Mouse (Mus musculus): ENCODE results near the gene Gata1.
"Not testable (repeated sequence)": the region's sequence is repeated elsewhere in the genome, so short reads cannot be mapped to it uniquely, and the experiment has no call there.

The Gata1 gene

GRCm38 (mm10) chrX:7977892-7978291 lies at the start of gene Gata1:
Gata1 (minus strand) TSS chrX:7978071.
- DNase-seq (ENCODE audit: low spot score in 2 of 2) = no peak

- DNase-seq (ENCODE audit: low spot score in 2 of 2) = no peak
Measured at GRCm38 (mm10) chrX:8026811-8027210, 48.9 kb upstream of the Gata1 start.

- DNase-seq (ENCODE audit: low spot score in 2 of 2) = no peak
Measured at GRCm38 (mm10) chrX:8024795-8025194, 46.9 kb upstream of the Gata1 start.

- DNase-seq (ENCODE audit: low spot score in 2 of 2) = no peak
Measured at GRCm38 (mm10) chrX:8020111-8020778, 42.4 kb upstream of the Gata1 start.

GRCm38 (mm10) chrX:8018286-8018685 lies 40.4 kb upstream of the Gata1 start, which contains the start of gene Glod5:
Glod5 (minus strand) TSS chrX:8018492.
- DNase-seq (ENCODE audit: low spot score in 2 of 2) = no peak

GRCm38 (mm10) chrX:8017142-8017541 lies 39.3 kb upstream of the Gata1 start:
- peak; percentile 4 to 13 for DNase-seq (ENCODE audit: low spot score in 2 of 2)

GRCm38 (mm10) chrX:8015675-8016074 lies 37.8 kb upstream of the Gata1 start:
- not testable (repeated sequence) for DNase-seq (ENCODE audit: low spot score in 2 of 2)

- DNase-seq (ENCODE audit: low spot score in 2 of 2) = no peak
Measured at GRCm38 (mm10) chrX:8013569-8014314, 35.9 kb upstream of the Gata1 start.

GRCm38 (mm10) chrX:8013157-8013556 lies 35.3 kb upstream of the Gata1 start:
- DNase-seq (ENCODE audit: low spot score in 2 of 2) = no peak

GRCm38 (mm10) chrX:8009356-8009755 lies 31.5 kb upstream of the Gata1 start:
- not testable (repeated sequence) for DNase-seq (ENCODE audit: low spot score in 2 of 2)

GRCm38 (mm10) chrX:8008543-8008942 lies 30.7 kb upstream of the Gata1 start:
- no peak for DNase-seq (ENCODE audit: low spot score in 2 of 2)

- DNase-seq (ENCODE audit: low spot score in 2 of 2) = no peak
Measured at GRCm38 (mm10) chrX:8002971-8003370, 25.1 kb upstream of the Gata1 start.

- DNase-seq (ENCODE audit: low spot score in 2 of 2) = no peak
Measured at GRCm38 (mm10) chrX:8002001-8002400, 24.1 kb upstream of the Gata1 start.

GRCm38 (mm10) chrX:8000546-8001192 lies 22.8 kb upstream of the Gata1 start:
- DNase-seq (ENCODE audit: low spot score in 2 of 2) = no peak

GRCm38 (mm10) chrX:7993068-7993735 lies 15.3 kb upstream of the Gata1 start:
- DNase-seq (ENCODE audit: low spot score in 2 of 2) = no peak

- DNase-seq (ENCODE audit: low spot score in 2 of 2) = no peak
Measured at GRCm38 (mm10) chrX:7992379-7993067, 14.7 kb upstream of the Gata1 start.

- no peak for DNase-seq (ENCODE audit: low spot score in 2 of 2)
Measured at GRCm38 (mm10) chrX:7981368-7981767, 3.5 kb upstream of the Gata1 start.

- DNase-seq (ENCODE audit: low spot score in 2 of 2) = no peak
Measured at GRCm38 (mm10) chrX:7971292-7971691, 6.6 kb downstream of the Gata1 start.

- DNase-seq (ENCODE audit: low spot score in 2 of 2) = no peak
Measured at GRCm38 (mm10) chrX:7968899-7969298, 9.0 kb downstream of the Gata1 start.

- no peak for DNase-seq (ENCODE audit: low spot score in 2 of 2)
Measured at GRCm38 (mm10) chrX:7968226-7968625, 9.6 kb downstream of the Gata1 start.

- no peak for DNase-seq (ENCODE audit: low spot score in 2 of 2)
Measured at GRCm38 (mm10) chrX:7967596-7968201, 10.2 kb downstream of the Gata1 start.

Data from right cerebral cortex, adult 2 months (tissue).